Mouse (Mus musculus): ENCODE data around the gene Drg1.
"Not testable (repeated sequence)": the region's sequence is repeated elsewhere in the genome, so short reads cannot be mapped to it uniquely, and the experiment has no call there.

The Drg1 gene

DNA sequence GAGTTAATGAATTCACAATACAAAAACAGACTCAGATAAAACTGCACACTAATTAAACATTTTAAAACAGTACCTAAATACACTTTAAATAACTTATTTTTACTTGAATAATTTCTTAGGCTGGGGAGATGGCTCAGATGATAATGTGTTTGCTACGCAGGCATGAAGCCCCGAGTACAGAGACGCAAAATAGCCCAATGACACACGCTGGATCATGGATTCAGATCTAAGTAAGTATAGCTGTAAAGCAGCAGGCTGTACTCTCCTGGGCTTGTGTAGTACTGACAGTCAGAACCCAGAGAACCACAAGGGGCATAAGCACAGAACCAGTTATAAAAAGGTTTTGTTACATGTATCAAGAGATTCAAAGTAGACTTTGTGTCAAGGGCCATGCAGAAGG is 99.1 kb downstream of the Drg1 start:
- not testable (repeated sequence) for DNase-seq (ENCODE audit: low read depth, low spot score)

- not testable (repeated sequence) for DNase-seq (ENCODE audit: low read depth, low spot score)
Measured at GRCm38 (mm10) chr11:3166321-3166720, 99.9 kb downstream of the Drg1 start.

- not testable (repeated sequence) for DNase-seq (ENCODE audit: low read depth, low spot score)
Measured at GRCm38 (mm10) chr11:3165210-3165782, 100.9 kb downstream of the Drg1 start.

DNA sequence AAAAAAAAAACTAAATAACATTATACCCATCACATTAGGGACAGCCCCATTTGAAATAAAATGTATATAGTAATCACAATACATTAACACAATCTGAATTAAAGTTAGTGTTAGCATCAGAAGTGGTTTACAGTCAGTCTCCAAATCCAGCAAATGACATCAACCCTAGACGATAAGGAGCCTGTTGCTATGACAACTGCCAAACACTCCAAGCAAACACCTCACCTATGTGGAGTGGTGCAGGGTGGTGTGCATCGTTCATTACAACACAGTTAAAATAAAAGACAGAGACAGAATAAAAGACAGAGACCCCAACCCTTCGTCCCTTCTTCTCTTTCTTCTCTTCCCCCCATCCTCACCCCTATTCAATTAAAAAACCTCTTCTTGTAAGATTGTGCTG is 102.6 kb downstream of the Drg1 start:
- DNase-seq (ENCODE audit: low read depth, low spot score): not testable (repeated sequence)

DNA sequence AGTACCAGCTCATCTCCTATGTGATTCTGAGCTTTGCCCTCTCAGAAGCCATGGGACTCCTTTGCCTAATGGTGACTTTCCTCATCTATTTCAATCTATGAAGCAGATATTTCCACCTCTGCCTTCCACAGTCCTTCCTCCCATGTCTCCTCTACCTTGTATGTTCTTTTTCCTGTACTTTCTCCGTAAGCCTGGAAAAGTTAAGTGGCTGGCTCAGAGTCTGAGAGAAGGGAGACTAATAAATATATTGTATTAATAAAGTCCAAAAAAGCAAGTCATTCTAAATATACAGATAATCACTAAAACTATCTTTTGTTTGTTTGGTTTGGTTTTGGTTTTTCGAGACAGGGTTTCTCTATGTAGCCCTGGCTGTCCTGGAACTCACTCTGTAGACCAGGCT is 103.1 kb downstream of the Drg1 start:
- DNase-seq (ENCODE audit: low read depth, low spot score): not testable (repeated sequence)

GRCm38 (mm10) chr11:3162236-3162897 is 103.8 kb downstream of the Drg1 start:
- not testable (repeated sequence) for DNase-seq (ENCODE audit: low read depth, low spot score)

DNA sequence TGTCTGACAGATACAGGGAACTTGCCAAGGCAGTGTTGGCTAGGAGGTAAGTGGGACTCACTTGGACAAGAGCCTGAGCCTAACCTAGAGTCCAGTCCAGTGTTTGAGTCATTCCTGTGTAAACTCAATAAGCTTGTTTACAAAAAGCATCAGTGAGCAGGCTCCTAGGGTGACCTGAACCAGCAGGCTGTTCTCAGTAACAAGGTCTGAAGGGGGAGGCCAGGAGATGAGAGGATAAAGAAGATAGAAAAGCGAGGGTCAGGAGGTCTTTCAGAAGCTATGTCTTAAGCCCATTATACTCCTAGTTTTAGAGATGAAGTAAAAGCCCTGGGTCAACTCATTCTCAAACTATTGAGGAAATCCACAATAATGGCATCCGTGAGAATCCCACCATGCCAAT is 104.8 kb downstream of the Drg1 start:
- not testable (repeated sequence) for DNase-seq (ENCODE audit: low read depth, low spot score)

- DNase-seq (ENCODE audit: low read depth, low spot score): not testable (repeated sequence)
Measured at GRCm38 (mm10) chr11:3158800-3159199, 107.4 kb downstream of the Drg1 start.

DNA sequence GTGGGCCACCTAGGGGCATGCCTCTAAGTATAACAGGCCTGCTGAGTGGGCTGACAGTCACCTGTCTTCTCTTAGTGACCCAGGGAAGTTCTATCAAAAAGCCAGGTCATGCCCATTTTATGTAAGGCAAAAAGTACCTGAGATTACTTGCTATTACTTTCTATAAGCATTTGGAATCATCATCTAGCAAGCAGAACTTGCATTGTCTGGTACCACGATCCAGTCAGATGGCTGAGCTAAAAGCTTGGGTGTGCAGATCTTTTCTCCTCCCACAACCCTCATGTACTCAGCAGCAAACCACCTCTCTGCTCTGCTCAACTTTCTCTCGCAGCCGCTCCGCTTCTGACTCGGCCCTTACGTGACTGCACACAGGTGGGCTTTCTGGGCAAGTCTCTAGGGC is 108.2 kb downstream of the Drg1 start:
- not testable (repeated sequence) for DNase-seq (ENCODE audit: low read depth, low spot score)

GRCm38 (mm10) chr11:3156991-3157390 is 109.2 kb downstream of the Drg1 start:
- not testable (repeated sequence) for DNase-seq (ENCODE audit: low read depth, low spot score)

- DNase-seq (ENCODE audit: low read depth, low spot score): not testable (repeated sequence)
Measured at GRCm38 (mm10) chr11:3153666-3154397, 112.4 kb downstream of the Drg1 start.

GRCm38 (mm10) chr11:3151358-3151757 is 114.9 kb downstream of the Drg1 start:
- not testable (repeated sequence) for DNase-seq (ENCODE audit: low read depth, low spot score)

DNA sequence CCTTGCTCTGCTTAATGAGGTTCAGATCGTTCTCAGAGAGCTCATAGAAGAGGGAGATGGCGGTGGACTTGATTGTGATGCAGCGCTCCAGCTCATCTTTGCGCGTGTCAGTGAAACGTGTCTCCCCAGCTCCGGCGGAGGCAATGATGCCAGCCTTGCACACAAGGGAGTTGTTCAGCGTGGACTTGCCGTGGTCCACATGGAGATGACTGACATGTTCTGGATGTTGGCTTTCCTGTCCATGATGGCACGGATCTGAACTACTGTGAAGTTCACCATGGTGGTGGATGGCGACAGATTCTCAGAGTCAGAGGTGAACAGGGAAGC is 115.6 kb downstream of the Drg1 start:
- DNase-seq (ENCODE audit: low read depth, low spot score): not testable (repeated sequence)

DNA sequence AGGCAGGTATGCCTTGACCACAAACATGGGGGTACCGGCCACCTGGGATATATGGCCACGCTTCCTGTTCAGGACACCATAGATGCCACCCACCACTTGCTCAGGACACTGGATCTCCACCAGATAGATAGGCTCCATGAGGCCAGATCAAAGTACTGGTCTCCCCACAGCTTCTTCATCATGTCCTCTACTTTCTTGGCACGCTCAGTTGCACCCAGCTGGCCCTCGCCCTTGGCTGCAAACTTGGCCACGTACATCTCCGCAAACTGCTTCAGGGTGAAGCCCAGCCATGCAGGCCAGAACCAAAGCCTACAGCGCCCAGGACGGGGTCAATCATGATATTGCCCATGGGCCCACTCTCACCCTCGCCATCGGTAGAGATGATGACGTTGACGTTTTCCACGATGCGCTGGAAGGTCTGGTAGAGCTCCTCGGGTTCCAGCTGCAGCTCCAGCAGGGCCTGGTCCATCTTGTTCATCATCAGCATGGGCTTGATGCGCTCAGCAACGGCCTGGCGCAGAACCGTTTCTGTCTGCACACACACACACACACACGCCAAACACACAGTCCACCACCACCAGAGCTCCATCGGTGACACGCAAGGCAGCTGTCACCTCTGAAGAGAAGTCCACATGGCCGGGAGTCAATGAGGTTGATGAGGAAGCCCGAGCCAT is 116.1 kb downstream of the Drg1 start:
- DNase-seq (ENCODE audit: low read depth, low spot score): not testable (repeated sequence)

GRCm38 (mm10) chr11:3149471-3149870 is 116.7 kb downstream of the Drg1 start:
- not testable (repeated sequence) for DNase-seq (ENCODE audit: low read depth, low spot score)

DNA sequence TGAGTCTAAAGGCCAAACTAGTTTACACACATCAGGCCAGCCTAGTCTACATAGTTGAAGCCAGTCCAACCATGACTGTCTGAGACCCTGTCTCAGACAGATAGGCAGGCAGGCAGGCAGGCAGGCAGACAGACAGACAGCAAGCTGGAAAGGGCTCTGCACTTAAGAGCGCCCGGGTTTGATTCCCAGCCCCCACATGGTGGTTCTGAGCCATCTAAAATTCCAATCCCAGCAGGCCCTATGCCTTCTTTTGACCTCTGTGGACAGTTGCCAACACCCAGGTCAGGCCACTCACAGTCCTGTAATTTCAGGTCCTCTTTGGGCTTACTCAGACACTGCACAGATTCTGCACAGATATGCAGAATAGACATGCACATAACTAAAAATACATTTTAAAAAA is 119.4 kb downstream of the Drg1 start:
- not testable (repeated sequence) for DNase-seq (ENCODE audit: low read depth, low spot score)

- not testable (repeated sequence) for DNase-seq (ENCODE audit: low read depth, low spot score)
Measured at GRCm38 (mm10) chr11:3145359-3146165, 120.7 kb downstream of the Drg1 start.

DNA sequence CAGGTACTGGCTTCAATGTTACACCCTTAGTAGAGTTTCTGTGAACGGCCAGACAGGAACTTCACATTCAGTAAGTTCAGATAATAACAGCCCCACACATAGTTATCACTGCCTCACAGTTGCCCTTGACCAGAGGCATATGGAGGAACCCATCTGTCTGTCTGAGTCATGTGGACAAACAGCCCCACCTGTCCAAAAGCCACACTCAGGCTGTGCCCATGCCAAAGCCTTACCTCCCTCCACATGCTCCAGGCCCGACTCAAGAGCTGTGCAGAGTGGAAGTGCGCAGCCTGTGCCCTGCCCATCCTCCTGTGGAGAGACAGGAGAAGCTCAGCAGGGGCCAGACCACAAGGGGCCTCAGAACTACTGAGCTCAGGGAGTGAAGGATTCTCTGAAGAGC is 122.2 kb downstream of the Drg1 start:
- not testable (repeated sequence) for DNase-seq (ENCODE audit: low read depth, low spot score)

GRCm38 (mm10) chr11:3142413-3142812 is 123.8 kb downstream of the Drg1 start:
- not testable (repeated sequence) for DNase-seq (ENCODE audit: low read depth, low spot score)

DNA sequence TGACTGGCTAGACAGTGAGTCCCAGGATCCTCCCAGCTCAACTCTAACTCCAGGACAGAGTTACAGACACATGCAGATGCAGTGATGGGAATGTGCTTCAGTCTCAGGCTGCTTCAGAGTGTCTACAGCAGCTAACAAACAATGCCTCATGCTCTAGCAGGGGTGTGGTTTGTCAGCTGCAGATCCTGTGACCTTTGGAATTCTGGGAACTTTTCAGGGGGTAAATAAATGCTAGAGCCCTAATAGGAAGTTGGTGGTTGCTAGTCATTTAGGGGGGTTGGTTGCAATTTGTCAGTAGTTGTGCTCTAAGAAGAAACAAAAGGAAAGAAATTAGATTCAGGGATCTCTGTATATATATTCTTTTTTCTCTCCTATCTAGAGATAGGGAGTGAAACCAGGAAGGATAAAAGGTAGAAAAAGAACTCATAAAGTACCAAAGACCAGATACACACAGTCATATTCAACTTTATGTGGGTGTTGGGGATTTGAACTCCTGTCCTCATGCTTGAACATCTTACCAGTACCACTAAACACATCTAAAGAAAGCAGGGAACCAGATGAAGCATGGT is 125.2 kb downstream of the Drg1 start:
- DNase-seq (ENCODE audit: low read depth, low spot score): not testable (repeated sequence)

DNA sequence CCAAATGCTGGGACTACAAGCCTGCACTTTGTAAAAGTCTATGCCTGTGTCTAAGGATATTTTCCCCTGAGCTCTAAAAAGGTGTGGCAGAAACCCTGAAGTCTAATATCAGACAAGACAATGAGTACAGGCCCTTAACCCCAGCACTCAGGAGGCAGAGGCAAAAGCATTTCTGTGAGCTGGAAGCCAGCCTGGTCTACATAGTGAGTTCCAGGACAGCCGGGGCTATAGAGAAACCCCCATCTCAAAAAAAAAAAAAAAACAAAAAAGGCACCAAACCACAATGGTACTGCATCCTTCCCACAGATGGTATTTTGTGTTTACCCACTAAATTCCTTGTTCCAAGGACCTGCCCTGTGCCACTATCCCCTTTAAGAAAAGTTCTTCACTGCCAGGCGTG is 127.9 kb downstream of the Drg1 start:
- DNase-seq (ENCODE audit: low read depth, low spot score): not testable (repeated sequence)
